Mouse (Mus musculus) T-helper 17 cell (primary cell): ENCODE measurements around the gene Aff4.

Source experiments
- in situ Hi-C, 2 experiments: fragments of 300-600 bp; cut with MboI, MseI; formaldehyde crosslinking; loops; 1 replicate in 1 of 2; 2 replicates in 1 of 2; pipeline ENCODE4 v1.15.1; 2025; ENCODE audit warnings: high pct_unique_total_duplicates in 2 of 2

Gene Aff4

DNA sequence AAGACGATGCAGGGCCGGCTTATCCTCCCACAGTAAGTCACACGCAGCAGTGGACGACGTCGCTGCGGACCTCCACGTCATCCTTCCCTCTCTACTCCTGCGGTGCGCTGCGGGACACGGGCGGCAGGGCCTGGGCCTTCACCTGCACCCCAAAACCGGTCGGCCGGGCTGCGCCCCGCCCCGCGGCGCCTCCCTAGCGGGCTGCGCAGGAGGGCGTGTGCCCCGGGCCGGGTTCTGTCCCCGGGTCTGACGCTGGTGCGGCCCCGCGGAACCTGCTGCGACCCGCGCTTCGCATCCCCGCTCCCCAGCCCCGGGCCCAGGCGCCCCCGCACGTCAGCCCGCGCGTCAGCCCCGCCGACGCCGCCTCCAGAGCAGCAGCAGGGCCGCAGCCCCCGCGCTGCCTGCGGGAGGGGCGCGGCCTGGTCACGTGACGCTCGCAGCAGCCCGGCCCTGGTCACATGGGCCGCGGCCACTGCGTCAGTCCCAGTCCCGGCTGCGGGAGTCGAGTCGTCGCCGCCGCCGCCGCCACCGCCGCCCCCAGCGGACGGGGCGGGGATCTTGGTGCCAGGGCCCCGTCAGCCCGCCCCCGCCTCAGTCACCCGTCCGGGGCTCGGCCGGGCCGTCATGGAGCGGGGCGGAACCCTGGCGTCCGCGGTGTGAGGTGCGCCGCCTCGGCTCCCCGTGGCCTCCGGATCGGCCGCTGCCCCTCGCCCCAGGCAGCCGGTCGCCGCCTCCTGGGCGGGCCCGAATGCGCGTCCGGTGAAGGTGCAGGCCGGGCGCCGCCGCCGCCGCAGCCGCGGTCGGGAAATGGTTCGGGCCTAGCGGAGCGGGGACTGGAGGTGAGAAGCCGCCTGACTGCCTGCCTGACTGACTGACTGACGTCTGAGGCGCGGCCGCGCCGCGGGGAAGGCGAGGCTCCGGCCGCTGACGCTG is at the start of gene Aff4:
Gene Aff4 (plus strand): TSS at position 543 of the 933 bp plus-strand sequence.
- in situ Hi-C loops, result no loop called here

DNA sequence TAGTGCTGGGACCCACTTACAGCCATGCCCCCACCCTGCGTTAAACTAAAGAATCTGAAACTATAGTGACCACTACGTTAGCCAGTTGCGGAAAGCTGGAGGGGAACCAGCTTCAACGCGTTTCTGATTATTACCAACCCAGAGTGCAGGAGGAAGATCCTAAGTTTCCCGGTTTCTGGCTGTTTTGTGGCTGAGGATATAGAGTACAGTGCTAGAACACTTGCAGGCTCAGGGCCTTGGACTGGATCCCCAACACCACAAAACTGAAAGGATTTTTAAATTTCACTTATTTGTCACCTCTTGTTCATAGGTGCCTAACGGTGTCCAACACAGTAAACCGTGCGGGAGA is 49.5 kb upstream of the Aff4 start:
- in situ Hi-C loops, result loop anchor here in 1 of 2 experiments (5.0 kb wide), 1 partner anchor 461 kb away; no protein-coding TSS in a partner anchor

DNA sequence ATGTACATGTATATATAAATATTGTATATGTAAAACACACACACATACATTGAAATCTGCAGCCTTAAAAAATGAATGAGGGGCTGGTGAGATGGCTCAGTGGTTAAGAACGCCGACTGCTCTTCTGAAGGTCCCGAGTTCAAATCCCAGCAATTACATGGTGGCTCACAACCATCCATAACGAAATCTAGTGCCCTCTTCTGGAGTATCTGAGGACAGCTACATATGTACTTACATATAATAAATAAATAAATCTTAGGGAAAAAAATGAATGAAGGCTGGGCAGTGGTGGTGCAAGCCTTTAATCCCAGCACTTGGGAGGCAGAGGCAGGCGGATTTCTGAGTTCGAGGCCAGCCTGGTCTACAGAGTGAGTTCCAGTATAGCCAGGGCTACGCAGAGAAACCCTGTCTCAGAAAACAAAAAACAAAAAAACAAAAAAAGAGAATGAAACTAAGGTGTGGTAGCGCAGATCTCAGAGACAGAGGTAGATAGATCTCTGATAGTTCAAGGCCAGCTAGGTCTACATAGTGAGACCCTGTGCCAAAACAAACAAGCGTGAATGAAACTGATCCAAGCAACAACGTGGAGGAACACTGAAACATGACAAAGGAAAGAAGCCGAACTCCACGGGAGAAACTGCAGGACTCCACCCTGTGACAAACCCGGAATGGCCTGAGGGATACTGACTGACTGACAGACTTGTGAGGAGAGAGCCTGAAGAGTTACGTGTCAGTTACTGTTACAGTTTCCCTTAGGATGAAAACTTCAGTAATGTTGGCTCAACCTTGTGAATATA is 46.4 kb upstream of the Aff4 start:
- in situ Hi-C loops, result loop anchor here in 1 of 2 experiments (5.0 kb wide), 1 partner anchor 458 kb away; no protein-coding TSS in a partner anchor

DNA sequence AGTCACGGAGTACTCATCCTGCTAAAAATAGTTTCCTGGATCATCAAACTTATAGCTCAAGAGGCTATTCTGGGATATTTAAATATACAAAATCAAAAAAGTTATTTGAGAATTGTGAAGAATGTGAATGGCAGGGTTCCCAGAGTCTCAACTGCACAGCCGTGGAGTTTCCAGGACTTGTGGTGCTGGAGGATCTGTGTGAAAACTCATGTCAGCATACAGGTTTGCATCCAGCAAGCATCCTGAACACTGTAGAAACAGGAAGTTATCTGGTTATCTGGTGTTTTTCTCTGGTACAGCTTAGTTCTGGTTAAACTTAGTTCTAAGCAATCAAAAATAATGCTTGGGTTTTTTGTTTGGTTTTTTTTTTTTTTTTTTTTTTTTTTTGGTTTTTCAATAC is 43.7 kb upstream of the Aff4 start:
- in situ Hi-C loops, result no loop called here

DNA sequence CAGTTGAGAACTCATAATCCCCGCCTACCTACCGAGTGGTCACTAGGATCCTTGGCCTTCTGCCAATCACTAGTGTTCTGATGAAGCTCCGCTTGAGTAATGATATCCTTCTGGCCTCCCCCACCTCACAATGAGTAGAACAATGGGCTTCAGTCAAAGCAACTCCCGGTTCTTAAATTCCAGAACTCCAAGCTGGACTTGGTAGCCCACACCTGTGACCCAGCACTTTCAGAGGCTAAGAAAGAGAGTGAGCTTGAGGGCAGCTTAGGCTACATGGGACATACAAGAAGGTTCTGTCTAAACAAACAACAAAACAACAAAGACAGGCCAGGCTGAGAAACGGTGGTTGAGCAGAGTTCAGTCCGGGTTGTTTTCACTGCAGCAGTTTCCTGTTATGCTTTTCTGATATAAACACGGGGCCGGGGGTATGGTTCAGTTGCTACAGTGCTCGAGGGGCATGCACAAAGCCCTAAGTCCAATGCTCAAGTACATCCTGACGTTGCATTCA is 43.0 kb upstream of the Aff4 start:
- in situ Hi-C loops, result no loop called here

DNA sequence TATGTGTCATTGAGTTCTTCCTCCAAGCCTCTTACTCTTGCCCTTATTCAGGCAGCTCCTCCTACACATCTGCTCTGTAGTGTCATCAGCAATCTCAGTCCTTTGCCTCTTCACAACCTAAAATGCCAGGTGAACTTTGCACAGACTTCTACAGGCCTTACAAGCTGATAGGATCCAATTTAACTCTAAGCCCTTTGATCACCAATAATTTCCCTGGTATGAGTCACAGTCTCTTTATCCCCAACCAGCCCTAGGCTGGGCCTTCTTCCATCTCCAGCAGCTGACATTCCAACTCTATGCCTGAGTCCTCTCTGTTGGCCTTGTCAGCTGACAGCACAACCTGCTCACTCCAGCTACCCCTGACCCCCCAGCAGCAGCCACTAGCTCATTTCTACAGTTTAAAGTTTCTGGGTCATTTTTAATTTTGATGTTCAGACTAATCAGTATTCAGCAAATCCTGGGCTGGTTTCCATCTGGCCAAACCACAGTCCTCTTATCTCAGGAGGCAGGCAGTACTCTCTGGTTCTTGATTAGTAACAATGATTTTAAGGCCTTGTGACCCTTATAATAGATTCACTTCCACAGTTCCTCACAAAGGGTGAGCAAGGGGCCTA is 42.3 kb upstream of the Aff4 start:
- in situ Hi-C loops, result no loop called here

DNA sequence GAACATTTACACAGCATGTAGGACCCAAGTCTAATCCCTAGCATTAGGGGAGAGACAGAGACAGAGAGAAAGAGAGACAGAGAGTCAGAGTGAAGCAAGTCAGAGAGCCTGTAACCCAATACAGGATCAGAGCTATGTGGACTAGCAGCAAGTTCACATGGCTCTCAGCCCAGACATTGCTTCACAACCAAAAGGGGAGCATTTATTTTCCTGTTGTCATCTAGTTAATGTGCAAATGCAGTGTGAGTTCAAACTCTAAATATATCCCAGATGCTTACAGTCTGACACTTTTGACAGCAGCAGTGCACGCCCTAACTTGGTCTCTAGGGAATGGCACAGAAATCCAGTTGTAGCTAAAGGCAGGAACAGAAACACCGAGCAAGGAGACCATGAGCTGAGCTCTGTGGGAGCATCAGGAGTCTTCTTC is 41.7 kb upstream of the Aff4 start:
- in situ Hi-C loops, result no loop called here

DNA sequence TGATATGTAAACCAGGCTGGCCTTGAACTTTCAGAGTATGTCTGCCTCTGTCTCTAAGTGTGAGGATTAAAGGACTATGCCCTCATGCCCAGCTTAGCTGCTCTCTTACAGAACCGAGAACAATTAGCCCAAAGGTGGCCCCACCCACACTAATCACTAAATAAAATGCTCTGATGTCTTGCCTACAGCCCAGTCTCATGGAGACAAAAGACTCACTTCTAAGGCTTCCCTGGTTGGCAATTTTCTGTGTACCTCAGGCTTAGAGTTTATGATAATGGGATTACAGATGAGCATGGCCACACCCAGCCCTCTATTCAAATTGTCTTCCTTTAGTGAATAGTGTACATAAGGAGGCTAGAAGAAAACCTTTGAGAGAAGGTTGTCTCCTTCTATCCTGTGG is 39.2 kb upstream of the Aff4 start:
- in situ Hi-C loops, result loop anchor here in 1 of 2 experiments (10.0 kb wide), 1 partner anchor 1797 kb away; no protein-coding TSS in a partner anchor

DNA sequence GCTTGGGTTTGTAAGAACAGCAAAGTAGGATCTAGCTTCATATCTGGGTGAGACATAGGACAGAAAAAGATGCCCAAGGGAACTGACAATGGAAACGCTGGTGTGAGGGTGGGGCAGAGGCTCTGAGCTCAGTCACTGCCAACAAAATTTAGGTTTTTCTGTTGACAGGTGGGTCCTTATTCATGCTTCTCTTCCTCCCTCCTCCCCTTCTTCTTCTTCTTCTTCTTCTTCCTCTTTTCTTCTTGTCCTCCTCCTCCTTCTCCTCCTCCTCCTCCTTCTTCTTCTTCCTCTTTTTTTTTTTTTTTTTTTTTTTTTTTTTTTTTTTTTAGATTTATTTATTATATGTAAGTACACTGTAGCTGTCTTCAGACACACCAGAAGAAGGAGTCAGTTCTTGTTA is 37.8 kb upstream of the Aff4 start:
- in situ Hi-C loops, result loop anchor here in 1 of 2 experiments (10.0 kb wide), 1 partner anchor 1798 kb away; no protein-coding TSS in a partner anchor

DNA sequence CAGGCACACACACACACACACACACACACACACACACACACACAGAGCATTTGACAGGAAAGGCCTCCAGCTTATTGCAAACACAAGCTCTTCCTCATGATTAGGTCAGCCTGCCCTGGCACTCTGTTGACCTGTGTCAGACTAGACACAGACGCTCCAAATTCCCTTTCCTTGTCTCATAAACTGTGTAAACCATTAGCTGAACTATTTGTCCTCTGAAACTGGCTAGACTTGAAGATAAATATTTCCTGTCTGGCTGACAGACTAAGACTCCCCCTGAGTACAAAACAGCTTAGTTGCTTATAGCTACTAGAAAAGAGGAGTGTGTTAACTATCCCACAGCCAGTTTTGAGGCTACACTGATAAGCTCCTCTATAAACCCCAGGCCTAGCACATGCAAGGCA is 35.9 kb upstream of the Aff4 start:
- in situ Hi-C loops, result loop anchor here in 1 of 2 experiments (10.0 kb wide), 1 partner anchor 1800 kb away; no protein-coding TSS in a partner anchor

DNA sequence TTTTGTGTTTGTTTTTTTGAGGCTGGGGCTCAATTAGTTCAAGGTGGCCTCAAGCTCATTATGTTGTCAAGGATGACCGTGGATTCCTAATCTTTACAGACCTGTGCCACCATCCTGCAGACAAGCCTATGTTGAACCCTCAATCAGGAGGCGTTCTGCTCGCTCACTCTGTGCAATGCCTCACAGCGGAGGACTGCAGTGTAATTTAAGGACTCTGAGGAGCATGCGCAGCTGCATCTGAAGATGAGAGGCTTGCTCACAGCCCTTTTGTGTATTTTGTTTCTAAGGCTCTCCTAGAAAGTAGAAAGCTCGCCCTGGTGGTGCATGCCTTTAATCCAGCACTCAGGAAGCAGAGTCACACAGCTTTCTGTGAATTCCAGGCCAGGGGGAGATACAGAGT is 33.6 kb upstream of the Aff4 start:
- in situ Hi-C loops, result loop anchor here in 1 of 2 experiments (10.0 kb wide), 1 partner anchor 1802 kb away; no protein-coding TSS in a partner anchor

DNA sequence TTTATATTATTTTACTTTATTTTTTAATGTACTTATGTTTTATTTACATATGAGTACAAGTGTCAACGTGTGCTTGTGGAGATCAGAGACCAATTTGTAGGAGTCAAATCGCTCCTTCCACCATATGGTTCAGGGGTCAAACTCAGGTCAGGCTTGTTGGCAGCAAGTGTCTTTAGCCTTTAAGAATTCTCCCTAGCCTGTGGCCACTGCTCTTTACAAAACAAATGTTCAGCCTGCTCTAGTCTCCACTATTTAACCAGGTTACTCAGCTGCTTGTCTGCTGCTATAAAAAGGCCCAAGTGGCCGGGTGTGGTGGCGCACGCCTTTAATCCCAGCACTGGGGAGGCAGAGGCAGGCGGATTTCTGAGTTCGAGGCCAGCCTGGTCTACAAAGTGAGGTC is 32.6 kb upstream of the Aff4 start:
- in situ Hi-C loops, result loop anchor here in 1 of 2 experiments (10.0 kb wide), 1 partner anchor 1803 kb away; no protein-coding TSS in a partner anchor

DNA sequence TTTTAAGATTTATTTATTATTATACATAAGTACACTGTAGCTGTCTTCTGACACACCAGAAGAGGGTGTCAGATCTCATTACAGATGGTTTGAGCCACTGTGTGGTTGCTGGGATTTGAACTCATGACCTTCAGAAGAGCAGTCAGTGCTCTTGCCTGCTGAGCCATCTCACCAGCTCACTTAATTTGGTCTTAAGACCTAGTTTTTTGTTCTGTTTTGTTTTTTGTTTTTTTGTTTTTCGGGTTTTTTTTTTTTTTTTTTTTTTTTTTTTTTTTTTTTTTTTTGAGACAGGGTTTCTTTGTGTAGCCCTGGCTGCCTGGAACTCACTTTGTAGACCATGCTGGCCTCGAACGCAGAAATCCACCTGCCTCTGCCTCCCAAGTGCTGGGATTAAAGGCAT is 32.1 kb upstream of the Aff4 start:
- in situ Hi-C loops, result loop anchor here in 1 of 2 experiments (10.0 kb wide), 1 partner anchor 1804 kb away; no protein-coding TSS in a partner anchor

DNA sequence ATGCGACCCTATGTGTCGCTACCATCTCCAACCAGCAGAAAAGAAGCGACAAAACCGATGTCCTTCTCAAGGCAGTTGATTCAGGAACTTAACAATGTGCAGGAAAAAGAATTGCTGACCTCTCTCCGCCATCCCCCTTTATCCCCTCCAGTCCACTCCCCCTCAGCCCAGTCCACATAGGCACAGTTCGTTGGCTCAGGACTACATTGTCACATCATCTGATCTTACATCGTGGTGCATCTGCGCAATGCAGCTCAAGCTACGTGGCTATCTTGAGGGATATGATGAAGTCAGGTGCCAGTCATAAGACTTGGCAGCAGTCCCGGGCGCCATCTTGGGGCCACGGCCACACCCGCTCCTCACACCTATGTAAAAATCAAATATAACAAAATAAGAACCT is 30.8 kb upstream of the Aff4 start:
- in situ Hi-C loops, result loop anchor here in 1 of 2 experiments (10.0 kb wide), 1 partner anchor 1805 kb away; no protein-coding TSS in a partner anchor

DNA sequence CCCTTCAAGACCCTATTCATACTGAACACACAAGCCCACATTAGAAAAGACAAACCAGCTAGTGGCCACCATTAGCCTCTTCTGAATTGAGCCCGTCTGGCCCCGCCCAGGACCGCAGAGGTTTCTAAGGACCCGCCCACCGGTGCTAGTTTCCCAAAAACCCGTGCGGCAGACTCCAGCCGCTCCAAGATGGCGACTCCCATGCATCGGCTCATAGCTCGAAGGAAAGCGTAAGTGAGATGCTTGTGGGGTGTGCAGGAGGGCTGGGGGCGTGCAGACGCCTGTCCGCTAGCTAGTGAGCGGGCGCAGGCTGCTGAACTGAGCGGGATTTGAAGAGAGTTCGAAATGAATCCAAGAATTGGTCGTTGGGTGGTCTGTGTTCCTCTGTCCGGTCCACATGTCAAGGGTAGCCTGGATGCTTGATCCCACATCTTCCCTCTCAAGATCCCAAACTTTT is 26.1 kb upstream of the Aff4 start, which contains the start of gene Zcchc10:
Gene Zcchc10 (plus strand): TSS at position 168 of the 457 bp plus-strand sequence.
- in situ Hi-C loops, result no loop called here

DNA sequence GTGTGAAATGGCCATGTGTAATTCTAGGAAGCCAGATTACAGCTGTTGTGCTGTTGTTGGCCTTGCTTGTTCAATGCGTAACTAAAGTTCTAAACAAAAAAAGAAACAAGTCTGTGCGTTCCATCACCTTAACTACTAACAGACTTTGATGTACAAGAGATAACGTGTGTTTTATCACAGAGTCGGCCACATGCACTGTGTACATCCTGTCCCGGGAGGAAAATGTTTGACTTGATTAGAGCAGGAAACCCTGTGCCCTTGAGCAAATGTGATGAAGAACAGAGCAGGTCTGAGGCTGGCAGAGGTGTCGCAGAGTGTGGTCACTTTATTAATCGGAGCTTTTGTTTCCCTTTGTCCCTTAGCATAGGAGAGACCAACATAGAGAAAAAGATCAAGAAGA is 20.3 kb upstream of the Aff4 start:
- in situ Hi-C loops, result no loop called here

DNA sequence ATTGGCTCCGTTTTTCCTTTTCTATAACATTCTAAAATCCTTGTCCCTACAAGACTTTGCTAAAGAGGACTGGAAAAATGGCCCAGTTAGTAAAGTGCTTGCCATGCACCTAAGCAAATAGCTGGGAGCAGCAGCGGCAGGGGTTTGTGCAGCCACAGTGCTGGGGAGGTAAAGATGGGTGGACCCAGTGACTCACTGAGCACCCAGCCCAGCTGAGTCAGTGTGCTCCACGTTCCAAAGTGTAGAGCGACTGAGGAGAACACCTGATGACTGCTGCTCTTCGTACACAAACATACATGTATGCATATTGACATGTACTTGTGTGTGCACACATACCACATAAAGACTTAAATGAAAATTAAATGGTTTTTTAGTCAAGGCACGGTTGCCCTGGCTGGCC is 19.5 kb upstream of the Aff4 start:
- in situ Hi-C loops, result no loop called here

DNA sequence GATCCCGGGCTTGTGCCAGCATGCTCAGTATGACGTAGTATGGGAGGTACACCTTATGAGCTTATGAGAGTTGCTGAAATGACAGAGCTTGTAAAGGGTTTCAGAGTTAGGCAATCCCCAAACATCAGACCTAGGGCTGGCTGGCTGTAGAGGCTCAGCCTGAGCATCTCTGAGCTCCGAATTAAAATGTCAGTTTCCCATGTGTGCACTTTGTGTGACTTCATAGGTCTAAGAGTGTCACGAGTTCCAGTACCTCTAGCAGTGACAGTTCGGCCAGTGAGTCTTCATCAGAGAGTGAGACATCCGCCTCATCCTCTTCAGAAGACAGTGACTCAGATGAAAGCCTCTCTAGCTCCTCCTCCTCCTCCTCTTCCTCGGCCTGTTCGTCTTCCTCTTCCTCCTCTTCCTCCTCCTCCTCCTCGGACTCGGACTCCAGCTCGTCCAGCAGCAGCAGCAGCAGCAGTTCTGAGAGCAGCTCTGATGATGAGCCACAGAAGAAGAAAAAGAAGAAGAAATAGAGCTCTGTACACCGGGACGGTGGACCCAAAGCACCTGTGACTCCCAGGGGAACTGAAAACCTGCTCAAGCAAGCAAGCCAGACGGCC is 18.5 kb upstream of the Aff4 start:
- in situ Hi-C loops, result no loop called here

DNA sequence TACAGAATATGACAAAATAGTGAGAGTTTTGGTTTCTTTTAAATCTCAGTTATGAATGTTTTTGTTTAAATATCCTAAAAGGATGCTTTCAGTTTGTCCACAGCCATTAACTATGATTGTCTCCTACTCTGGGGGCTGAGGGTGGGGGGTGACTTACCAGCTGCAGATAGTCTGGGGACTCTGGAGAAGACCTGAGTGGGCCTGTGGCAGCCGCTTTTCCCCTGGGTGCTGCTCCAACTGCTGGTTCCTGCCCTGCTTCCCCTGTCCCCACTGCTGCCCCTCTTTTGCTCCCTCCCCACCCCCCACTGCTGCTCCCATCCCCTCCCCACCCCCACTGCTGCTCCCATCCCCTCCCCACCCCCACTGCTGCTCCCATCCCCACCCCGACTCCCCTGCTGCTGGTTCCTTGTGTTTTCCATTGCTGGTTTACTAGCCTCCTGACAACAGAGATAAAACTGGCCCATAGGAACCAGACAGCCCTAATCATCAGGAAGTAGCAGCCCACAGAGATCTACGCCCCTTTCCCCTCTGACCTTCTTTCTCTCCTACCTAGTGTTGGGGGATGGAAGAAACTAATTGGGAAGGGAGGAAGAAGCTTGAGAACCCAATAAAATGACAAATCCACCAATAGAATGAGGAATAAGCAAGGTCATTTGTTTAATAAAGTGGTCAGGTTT is 15.0 kb upstream of the Aff4 start:
- in situ Hi-C loops, result no loop called here

DNA sequence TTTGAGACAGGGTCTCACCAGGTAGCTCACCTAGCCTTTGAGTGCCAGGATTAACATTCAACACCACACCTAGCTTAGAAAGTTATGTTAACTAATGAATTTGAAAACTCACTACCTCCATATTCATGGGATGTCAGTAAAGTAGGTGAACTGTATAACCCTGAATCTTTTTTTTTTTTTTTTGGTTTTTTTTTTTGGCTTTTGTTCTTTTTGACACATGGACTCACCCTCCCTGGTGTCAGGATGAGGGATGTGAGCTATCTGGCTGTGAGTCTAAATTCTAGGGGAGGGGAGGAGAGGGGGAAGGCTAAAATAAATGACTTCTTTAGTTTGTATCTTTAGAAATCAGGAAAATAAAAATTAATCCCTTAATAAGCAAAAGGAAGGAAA is 14.5 kb upstream of the Aff4 start:
- in situ Hi-C loops, result no loop called here
